Comparison of ENCODE assay signal across 8 mouse cellular contexts in the genomic region with DNA sequence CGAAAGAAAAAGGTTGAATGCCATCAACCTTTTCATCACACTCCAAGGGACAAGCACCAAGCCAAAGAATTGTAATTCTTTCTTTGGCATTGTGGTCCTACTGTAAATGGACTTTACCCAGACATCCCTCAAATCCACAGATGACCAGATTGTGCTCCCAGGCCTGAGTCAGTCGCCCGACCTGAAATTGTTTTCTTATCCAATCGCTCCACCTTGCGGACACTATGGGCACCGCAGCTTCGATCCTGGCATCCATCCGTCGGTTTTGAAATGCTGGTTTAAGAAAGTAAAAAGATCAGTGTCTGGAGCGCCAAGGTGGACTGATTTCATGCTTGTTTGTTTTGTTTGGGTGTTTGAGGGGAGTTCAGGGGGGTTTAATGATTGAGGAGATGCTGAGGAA. TPM values are rescaled to one million over a fixed set of nuclear protein-coding genes. Genes with fewer than 3 reads are reported as not detected.
DNase-seq lines count a peak whose midpoint lies in the region; ATAC-seq and TF ChIP-seq lines count a peak whose summit lies in the region.

No protein-coding gene starts in this region.

- no peaks in the 10 kb centered on the region for H3K36me3 ChIP-seq in forebrain, embryonic 15.5 days
- no peaks in the 10 kb centered on the region for H3K36me3 ChIP-seq in liver, postnatal 0 days (replicated peaks; ENCODE audit: insufficient read depth, low read length)
- H3K36me3 ChIP-seq in neural tube, embryonic 15.5 days = no peaks in the 10 kb centered on the region

- peak overlapping the region; percentile 33 for H3K4me3 ChIP-seq in forebrain, embryonic 15.5 days
- peak overlapping the region; percentile 29 for H3K4me3 ChIP-seq in liver, postnatal 0 days (ENCODE audit: low read depth, low read length)
- peak overlapping the region; percentile 33 for H3K4me3 ChIP-seq in neural tube, embryonic 15.5 days (replicated peaks)

- peak overlapping the region; percentile 45 for H3K4me2 ChIP-seq in forebrain, embryonic 15.5 days (replicated peaks)
- peak overlapping the region; percentile 63 for H3K4me2 ChIP-seq in liver, postnatal 0 days (ENCODE audit: low read depth, low read length)
- peak overlapping the region; percentile 59 for H3K4me2 ChIP-seq in neural tube, embryonic 15.5 days

- H3K4me1 ChIP-seq in forebrain, embryonic 15.5 days = peaks cover 16% of the 10 kb centered on the region
- H3K4me1 ChIP-seq in liver, postnatal 0 days (ENCODE audit: insufficient read depth) = 0 out of 2 replicates have a peak, but pooled peaks cover 7% of the 10 kb centered on the region
- peaks cover 16% of the 10 kb centered on the region for H3K4me1 ChIP-seq in neural tube, embryonic 15.5 days

- WGBS in forebrain, embryonic 15.5 days = 7% methylated on average over 10 of the region's 10 CpGs
- WGBS in liver, postnatal 0 days (ENCODE audit: insufficient replicate concordance) = 8% methylated on average over 10 of the region's 10 CpGs
- WGBS in neural tube, embryonic 15.5 days = 6% methylated on average over 10 of the region's 10 CpGs

- peak; percentile 87 for TF ChIP-seq CTCF in liver, postnatal 0 days (IDR thresholded peaks at IDR 0.05; ENCODE audit: low read depth)

- H3K27me3 ChIP-seq in forebrain, embryonic 15.5 days = peaks cover 86% of the 10 kb centered on the region
- peaks cover 54% of the 10 kb centered on the region for H3K27me3 ChIP-seq in liver, postnatal 0 days (ENCODE audit: insufficient read depth, low read length)
- H3K27me3 ChIP-seq in neural tube, embryonic 15.5 days (replicated peaks) = peaks cover 80% of the 10 kb centered on the region

- H3K9me3 ChIP-seq in forebrain, embryonic 15.5 days = no peaks in the 10 kb centered on the region
- H3K9me3 ChIP-seq in liver, postnatal 0 days (ENCODE audit: low read length) = no peaks in the 10 kb centered on the region
- no peaks in the 10 kb centered on the region for H3K9me3 ChIP-seq in neural tube, embryonic 15.5 days (replicated peaks)

- intact Hi-C loops in heart, postnatal 25 days (cut with DNase I) = loop anchor here (1.0 to 10.0 kb wide), 3 partner anchors 218 to 713 kb away; no protein-coding TSS in a partner anchor

- ATAC-seq in forebrain, embryonic 15.5 days (replicated peaks) = peak; percentile 44
- peak; percentile 72 for ATAC-seq in liver, postnatal 0 days
- peak; percentile 66; the same call in 1 of the 2 replicates for ATAC-seq in neural tube, embryonic 15.5 days (ENCODE audit: low FRiP score)

- no peak overlapping the region for H3K9ac ChIP-seq in forebrain, embryonic 15.5 days (replicated peaks)
- no peak overlapping the region for H3K9ac ChIP-seq in liver, postnatal 0 days (replicated peaks)
- no peak overlapping the region for H3K9ac ChIP-seq in neural tube, embryonic 15.5 days (replicated peaks)

- no peak overlapping the region for H3K27ac ChIP-seq in forebrain, embryonic 15.5 days (replicated peaks)
- no peak overlapping the region for H3K27ac ChIP-seq in liver, postnatal 0 days (ENCODE audit: low read depth)
- no peak overlapping the region for H3K27ac ChIP-seq in neural tube, embryonic 15.5 days (replicated peaks)

- TF ChIP-seq EP300 in liver, postnatal 0 days (IDR thresholded peaks at IDR 0.05; ENCODE audit: low read depth) = no peak

- DNase-seq in ES-CJ7 (ENCODE audit: low read depth, low spot score) = peak; percentile 75
- DNase-seq in cerebellum, adult 11 months = peak; percentile 71
- peak; percentile 43 for DNase-seq in heart, postnatal 25 days (ENCODE audit: low spot score)
- DNase-seq in layer of hippocampus, adult 11-12 months (ENCODE audit: low spot score) = peak; percentile 89
- DNase-seq in liver, postnatal 0 days = peak; percentile 82
- DNase-seq in testis, postnatal 10 days (ENCODE audit: low spot score) = peak; percentile 90

RNA-seq across cellular contexts. Expression of gene Nkx2-2, which starts 16.4 kb away (rescaled TPM):
- 1.5 and 4.1 TPM in 2 replicates for polyA plus RNA-seq in forebrain, embryonic 15.5 days (2015; fragmentation: Nextera tagmentation; extraction: Ambion mirVana)
- not detected for total RNA-seq in heart, postnatal 25 days (2021)
- not detected in 2 replicates for polyA plus RNA-seq in liver, postnatal 0 days (2015; fragmentation: Nextera tagmentation; extraction: Ambion mirVana)
- 5.0 and 5.4 TPM in 2 replicates for polyA plus RNA-seq in neural tube, embryonic 15.5 days (2015; fragmentation: Nextera tagmentation; extraction: Ambion mirVana)
